Mouse (Mus musculus) intestine, postnatal 0 days (tissue): ENCODE measurements around the gene Prss42. TPM values are rescaled to one million over a fixed set of nuclear protein-coding genes. Genes with fewer than 3 reads are reported as not detected.

Source experiments
- ATAC-seq: fragments of 200-750 bp; cut with Nextera tagmentation; 2 replicates; pipeline ENCODE4 v1.8.0; 2017; ENCODE audit warnings: mild to moderate bottlenecking, moderate TSS enrichment, moderate library complexity
- H3K27ac ChIP-seq: fragments of 300-500 bp; sonication (generic); 2 replicates; pipeline ENCODE4 v1.5.1; 2014; ENCODE audit warnings: mild to moderate bottlenecking, low read depth, low read length, moderate library complexity
- H3K27me3 ChIP-seq: fragments of 300-500 bp; sonication (generic); replicated peaks from 2 replicates; pipeline ENCODE4 v1.6.1; 2014; ENCODE audit warnings: low read length, mixed read lengths; ENCODE audit not compliant: control insufficient read depth, insufficient read depth
- H3K36me3 ChIP-seq: fragments of 300-500 bp; sonication (generic); 2 replicates; pipeline ENCODE4 v1.6.1; 2014; ENCODE audit warnings: mild to moderate bottlenecking, moderate library complexity; ENCODE audit not compliant: control insufficient read depth, insufficient read depth
- H3K4me1 ChIP-seq: fragments of 300-500 bp; sonication (generic); replicated peaks from 2 replicates; pipeline ENCODE4 v1.6.1; 2014; ENCODE audit warnings: antibody characterized with exemption, low read length, mixed read lengths; ENCODE audit not compliant: control insufficient read depth, insufficient read depth
- H3K4me2 ChIP-seq: fragments of 300-500 bp; sonication (generic); replicated peaks from 2 replicates; pipeline ENCODE4 v1.6.1; 2014; ENCODE audit warnings: low read depth, mild to moderate bottlenecking, moderate library complexity
- H3K4me3 ChIP-seq: fragments of 300-500 bp; sonication (generic); 2 replicates; pipeline ENCODE4 v1.5.1; 2014; ENCODE audit warnings: low read depth, low read length
- H3K9ac ChIP-seq: fragments of 300-500 bp; sonication (generic); 2 replicates; pipeline ENCODE4 v1.6.1; 2014; ENCODE audit warnings: mild to moderate bottlenecking, low read depth, low read length
- H3K9me3 ChIP-seq: fragments of 300-500 bp; sonication (generic); 2 replicates; pipeline ENCODE4 v1.6.1; 2016; ENCODE audit warnings: mixed run types; ENCODE audit not compliant: control insufficient read depth
- CTCF ChIP-seq: sonication (generic); IDR thresholded peaks from 2 replicates; pipeline ENCODE4 v1.5.1; 2016; ENCODE audit warnings: low read depth, mild to moderate bottlenecking, control low read depth, antibody characterized with exemption, moderate library complexity
- WGBS: fragments of 180-500 bp; shearing (Covaris S2); extraction: QIAGEN DNeasy Blood & Tissue Kit; methylation state at CpG from one replicate; pipeline ENCODE4 v1.1.7; 2014; 5-methylcytosine and 5-hydroxymethylcytosine counted together
- polyA plus RNA-seq: library from polyadenylated mRNA; unstranded; fragments of >200 nt; fragmentation: Nextera tagmentation; extraction: Ambion mirVana; gene quantifications from 2 replicates; pipeline ENCODE4 v1.2.1, GENCODE M21; 2015

Gene Prss42
- polyA plus RNA-seq, 1 experiment from 2014 or later, result not detected

- peak; percentile 95 for TF ChIP-seq CTCF
- Histone ChIP-seq H3K9me3 (no peaks in the 10 kb centered on the region), H3K4me3 (peak overlapping the region; percentile 37), H3K27ac (no peak overlapping the region), H3K27me3 (0 out of 2 replicates have a peak, but pooled peaks cover 4% of the 10 kb centered on the region), H3K9ac (peak overlapping the region; percentile 18; the same call in 1 of the 2 replicates), H3K4me1 (peaks cover 2% of the 10 kb centered on the region; the same call in 1 of the 2 replicates), H3K4me2 (peak overlapping the region; percentile 88), H3K36me3 (no peaks in the 10 kb centered on the region)
- peak; percentile 93 for ATAC-seq
- WGBS, result under 1% methylated on average over 43 of the region's 43 CpGs
Measured at GRCm38 (mm10) chr9:110781256-110781721, 16.7 kb upstream of the Prss42 start.

DNA sequence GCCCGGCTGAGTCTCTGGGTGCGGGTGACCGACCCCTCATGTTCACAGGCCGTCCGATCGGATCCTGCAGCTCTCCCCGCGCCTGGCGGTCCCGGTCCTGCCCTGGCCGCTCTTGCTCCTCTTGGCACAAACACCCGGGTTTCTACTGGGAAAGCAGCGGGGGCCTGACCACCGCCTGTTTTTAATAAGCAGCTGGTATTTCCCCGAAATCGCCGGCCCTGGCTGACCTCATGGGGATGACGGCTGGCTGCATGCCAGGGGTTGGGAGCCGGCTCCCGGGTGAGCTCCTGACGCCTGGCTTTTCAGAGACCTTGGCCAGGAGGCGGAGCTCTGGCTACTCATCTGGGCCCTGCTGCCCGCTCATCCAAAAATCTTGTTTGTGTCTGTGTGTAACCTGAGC is 16.2 kb upstream of the Prss42 start:
- peak overlapping the region; percentile 37 for H3K4me3 ChIP-seq
- H3K36me3 ChIP-seq, result no peaks in the 10 kb centered on the region
- H3K4me1 ChIP-seq, result peaks cover 2% of the 10 kb centered on the region; the same call in 1 of the 2 replicates
- peak overlapping the region; percentile 88 for H3K4me2 ChIP-seq
- no peak overlapping the region for H3K27ac ChIP-seq
- peak overlapping the region; percentile 18; the same call in 1 of the 2 replicates for H3K9ac ChIP-seq
- no peak for TF ChIP-seq CTCF
- WGBS, result 2% methylated on average over 23 of the region's 23 CpGs
- H3K27me3 ChIP-seq, result 0 out of 2 replicates have a peak, but pooled peaks cover 4% of the 10 kb centered on the region
- peak; percentile 50 for ATAC-seq
- H3K9me3 ChIP-seq, result no peaks in the 10 kb centered on the region

DNA sequence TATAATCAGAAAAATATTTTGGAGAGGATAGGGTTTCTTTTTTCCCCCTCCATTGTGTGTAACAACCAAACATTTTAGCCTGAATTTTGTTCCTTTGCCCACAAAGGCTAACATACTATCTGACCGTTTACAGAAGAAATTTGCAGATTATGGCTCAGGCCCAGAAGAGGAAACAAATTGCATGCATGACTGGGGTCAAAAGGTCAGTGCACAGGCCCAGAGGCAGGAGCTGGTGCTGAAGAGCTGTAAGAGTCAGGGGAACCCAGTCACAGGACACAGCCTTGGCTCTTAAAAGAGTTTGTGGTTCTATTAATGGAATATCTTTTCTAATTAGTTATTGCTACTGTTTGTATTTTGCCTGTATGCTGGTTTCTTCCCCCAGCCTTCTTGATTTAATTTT is 14.4 kb upstream of the Prss42 start:
- no peak for TF ChIP-seq CTCF
- Histone ChIP-seq H3K4me3 (no peak overlapping the region), H3K27ac (no peak overlapping the region), H3K27me3 (0 out of 2 replicates have a peak, but pooled peaks cover 4% of the 10 kb centered on the region), H3K4me1 (peaks cover 2% of the 10 kb centered on the region; the same call in 1 of the 2 replicates), H3K9me3 (no peaks in the 10 kb centered on the region), H3K9ac (no peak overlapping the region), H3K36me3 (no peaks in the 10 kb centered on the region), H3K4me2 (no peak overlapping the region)
- no peak for ATAC-seq
- WGBS, result 9% methylated on average over 1 of the region's 1 CpGs

DNA sequence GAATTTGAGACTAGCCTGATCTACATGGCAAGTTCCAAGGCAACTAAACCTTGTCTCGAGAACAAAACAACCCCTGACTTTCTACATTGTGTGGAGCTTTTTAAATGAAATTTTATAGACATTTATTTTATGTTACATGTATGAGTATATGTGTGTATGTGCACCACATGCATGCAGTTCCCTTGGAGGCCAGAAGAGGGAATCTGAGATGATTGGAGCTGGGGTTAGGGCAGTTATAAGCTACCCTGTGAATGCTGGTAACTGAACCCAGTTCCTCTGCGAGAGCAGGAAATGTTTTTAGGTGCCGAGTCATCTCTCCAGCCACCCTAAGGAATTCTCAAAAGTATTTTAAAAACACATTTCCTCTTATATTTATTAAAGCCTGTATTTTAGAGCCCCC is 9.8 kb upstream of the Prss42 start:
- no peak for TF ChIP-seq CTCF
- Histone ChIP-seq H3K4me3 (no peak overlapping the region), H3K9ac (no peak overlapping the region), H3K4me1 (no peaks in the 10 kb centered on the region), H3K27me3 (no peaks in the 10 kb centered on the region), H3K4me2 (no peak overlapping the region), H3K27ac (no peak overlapping the region), H3K9me3 (no peaks in the 10 kb centered on the region), H3K36me3 (no peaks in the 10 kb centered on the region)
- ATAC-seq, result no peak
- 88% methylated on average over 3 of the region's 3 CpGs for WGBS

- Histone ChIP-seq H3K27ac (no peak overlapping the region), H3K4me1 (no peaks in the 10 kb centered on the region), H3K4me3 (no peak overlapping the region), H3K4me2 (no peak overlapping the region), H3K36me3 (no peaks in the 10 kb centered on the region), H3K27me3 (no peaks in the 10 kb centered on the region), H3K9ac (no peak overlapping the region), H3K9me3 (no peaks in the 10 kb centered on the region)
- 64% methylated on average over 4 of the region's 4 CpGs for WGBS
- ATAC-seq, result no peak
- TF ChIP-seq CTCF, result no peak
Measured at GRCm38 (mm10) chr9:110790462-110790861, 7.5 kb upstream of the Prss42 start.

DNA sequence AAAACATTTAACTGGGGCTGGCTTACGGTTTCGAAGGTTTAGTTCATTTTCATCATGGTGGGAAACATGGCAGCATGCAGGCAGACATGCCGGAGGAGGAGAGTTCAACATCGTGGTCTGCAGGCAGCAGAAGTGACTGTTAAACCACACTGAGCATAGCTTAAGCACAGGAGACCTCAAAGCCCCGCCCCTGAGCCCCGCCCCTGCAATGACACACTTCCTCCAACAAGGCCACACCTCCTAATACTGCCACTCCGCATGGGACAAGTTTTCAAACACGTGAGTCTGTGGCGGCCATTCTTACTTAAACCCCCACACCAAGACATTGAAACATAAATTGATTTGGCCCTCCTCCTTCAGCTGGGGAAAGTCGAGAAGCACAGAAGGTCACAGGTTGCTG is 953 bp upstream of the Prss42 start:
- no peaks in the 10 kb centered on the region for H3K27me3 ChIP-seq
- 81% methylated on average over 10 of the region's 10 CpGs for WGBS
- H3K9me3 ChIP-seq, result no peaks in the 10 kb centered on the region

More for the DNA sequence above, 953 bp upstream of the Prss42 start:
- no peaks in the 10 kb centered on the region for H3K36me3 ChIP-seq
- no peak overlapping the region for H3K9ac ChIP-seq
- H3K27ac ChIP-seq, result no peak overlapping the region
- no peak overlapping the region for H3K4me3 ChIP-seq
- TF ChIP-seq CTCF, result no peak
- H3K4me2 ChIP-seq, result no peak overlapping the region
- H3K4me1 ChIP-seq, result no peaks in the 10 kb centered on the region
- ATAC-seq, result no peak
